ENCODE assay signal across 21 mouse cellular contexts in the genomic region with DNA sequence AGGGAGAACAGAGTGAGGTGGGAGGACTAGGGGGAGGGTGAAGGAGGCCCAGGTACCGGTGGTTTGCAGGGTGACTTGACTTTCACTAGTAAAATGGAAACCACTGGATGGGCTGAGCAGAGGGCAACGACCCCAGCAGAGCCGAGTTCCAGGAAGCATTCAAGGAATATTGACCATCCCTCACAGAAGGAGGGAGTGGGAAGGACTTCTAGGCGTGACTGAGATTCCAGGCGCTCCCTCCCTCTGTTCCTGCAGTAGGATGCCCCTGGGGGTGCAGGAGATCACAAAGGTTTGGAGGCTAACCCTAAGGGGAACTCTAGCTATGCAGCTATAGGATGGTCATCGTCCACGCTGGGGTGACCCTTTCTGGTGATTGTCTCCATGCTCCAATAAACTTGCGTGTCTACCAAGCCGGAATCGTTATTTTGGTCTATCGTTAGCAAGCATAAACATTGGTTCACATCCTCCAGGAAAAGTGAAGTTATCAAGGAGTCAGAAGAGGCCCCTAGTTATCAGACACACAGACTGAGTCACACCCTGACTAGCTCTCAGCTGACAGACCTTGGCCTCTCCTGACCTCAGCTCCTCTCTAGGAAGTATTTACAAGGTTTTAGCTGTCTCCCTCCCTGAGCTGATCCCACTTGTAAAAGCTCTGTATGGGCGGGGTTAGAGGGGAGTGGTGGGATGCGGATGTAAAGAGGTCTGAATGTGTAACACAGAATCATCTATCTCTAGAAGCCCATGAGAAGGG. TPM values are rescaled to one million over a fixed set of nuclear protein-coding genes. Genes with fewer than 3 reads are reported as not detected.
DNase-seq lines count a peak whose midpoint lies in the region; ATAC-seq and TF ChIP-seq lines count a peak whose summit lies in the region.
"Had no signal": no experiment of that assay in that cellular context is flagged by ENCODE, and none has a peak within 500 bp of the region (broad histone marks: within the 10 kb centered on the region; RNA-seq: fewer than 3 reads in every experiment).

No protein-coding gene starts in this region.

- no peak for TF ChIP-seq EP300 in ES-Bruce4 (IDR thresholded peaks at IDR 0.05; ENCODE audit: insufficient read depth, low read depth, low read length)

- DNase-seq in MEL-GATA-1-ER (ENCODE audit: extremely low read depth, low read depth): peak; percentile 41
- peak; percentile 48 for DNase-seq in c-Kit-positive CD71-positive TER-119-negative erythroid progenitor cells, embryonic 14.5 days (ENCODE audit: low read depth)
- no peak for DNase-seq in retina, embryonic 14.5 days (ENCODE audit: low spot score)
- DNase-seq in cerebellum, adult 8-10 months: no peak
- DNase-seq in left cerebral cortex, adult 2 months (ENCODE audit: extremely low spot score in 1 of 2, low spot score in 2 of 2): no peak
- DNase-seq: cerebellum, adult 11-12 months; gastrocnemius, adult 2 months; heart, adult 18-20 months; kidney, adult 18-20 months; kidney, postnatal 14 days; left cerebral cortex, postnatal 4 days; retina, postnatal 1 day had no signal

- no peak overlapping the region for H3K9ac ChIP-seq in ES-Bruce4 (ENCODE audit: low read depth, poor library complexity, severe bottlenecking)
- H3K9ac ChIP-seq in liver, embryonic 15.5 days: no peak overlapping the region
- H3K9ac ChIP-seq: neural tube, embryonic 15.5 days had no signal

- no peaks in the 10 kb centered on the region for H3K27me3 ChIP-seq in ES-Bruce4 (ENCODE audit: control insufficient read depth, insufficient read depth, low read length, poor library complexity, severe bottlenecking)
- H3K27me3 ChIP-seq in liver, embryonic 15.5 days: no peaks in the 10 kb centered on the region
- H3K27me3 ChIP-seq: hindbrain, embryonic 13.5 days; neural tube, embryonic 15.5 days had no signal

- H3K4me2 ChIP-seq in liver, embryonic 15.5 days: peak overlapping the region; percentile 7; the same call in 1 of the 2 replicates
- H3K4me2 ChIP-seq: hindbrain, embryonic 13.5 days; neural tube, embryonic 15.5 days had no signal

- intact Hi-C loops in left cerebral cortex, adult 2 months (cut with DNase I): no loop called here

- 44% methylated on average over 13 of the region's 13 CpGs for WGBS in liver, embryonic 15.5 days (ENCODE audit: insufficient replicate concordance)

- H3K9me3 ChIP-seq in ES-Bruce4 (replicated peaks; ENCODE audit: control insufficient read depth, insufficient read depth, low read length, poor library complexity, severe bottlenecking): no peaks in the 10 kb centered on the region
- no peaks in the 10 kb centered on the region for H3K9me3 ChIP-seq in liver, embryonic 15.5 days (replicated peaks)
- H3K9me3 ChIP-seq: hindbrain, embryonic 13.5 days; midbrain, embryonic 10.5 days; neural tube, embryonic 15.5 days had no signal

- ATAC-seq in liver, embryonic 15.5 days (ENCODE audit: insufficient read depth): no peak
- ATAC-seq: forebrain, embryonic 14.5 days had no signal

- H3K27ac ChIP-seq in ES-Bruce4 (ENCODE audit: insufficient read depth, low read length): peak overlapping the region; percentile 14; the same call in 1 of the 2 replicates
- H3K27ac ChIP-seq in liver, embryonic 15.5 days (replicated peaks): no peak overlapping the region
- H3K27ac ChIP-seq in left cerebral cortex, adult 2 months: no peak overlapping the region
- H3K27ac ChIP-seq: gastrocnemius, adult 2 months; hindbrain, embryonic 13.5 days; midbrain, embryonic 10.5 days; neural tube, embryonic 15.5 days had no signal

- H3K4me1 ChIP-seq in ES-Bruce4 (ENCODE audit: control insufficient read depth, insufficient read depth, low read length): no peaks in the 10 kb centered on the region
- peaks cover 46% of the 10 kb centered on the region for H3K4me1 ChIP-seq in liver, embryonic 15.5 days (replicated peaks)

- H3K36me3 ChIP-seq in ES-Bruce4 (ENCODE audit: control insufficient read depth, insufficient read depth, low read length, poor library complexity, severe bottlenecking): no peaks in the 10 kb centered on the region
- H3K36me3 ChIP-seq in liver, embryonic 15.5 days (replicated peaks): no peaks in the 10 kb centered on the region
- H3K36me3 ChIP-seq: hindbrain, embryonic 13.5 days; midbrain, embryonic 10.5 days; neural tube, embryonic 15.5 days had no signal

- no peak for TF ChIP-seq CTCF in ES-Bruce4 (IDR thresholded peaks at IDR 0.05; ENCODE audit: low read depth, low read length)
- TF ChIP-seq CTCF in left cerebral cortex, adult 2 months (IDR thresholded peaks at IDR 0.05): no peak

- no peak for TF ChIP-seq POLR2A in ES-Bruce4 (IDR thresholded peaks at IDR 0.05; ENCODE audit: insufficient read depth, low read length)

- H3K4me3 ChIP-seq in ES-Bruce4 (ENCODE audit: low read depth, low read length): no peak overlapping the region
- H3K4me3 ChIP-seq in liver, embryonic 15.5 days (replicated peaks): no peak overlapping the region
- H3K4me3 ChIP-seq in left cerebral cortex, adult 2 months: no peak overlapping the region
- H3K4me3 ChIP-seq: gastrocnemius, adult 2 months; hindbrain, embryonic 13.5 days; midbrain, embryonic 10.5 days; neural tube, embryonic 15.5 days had no signal

RNA-seq across cellular contexts. Expression of a gene that starts 2.0 kb away (rescaled TPM):
- 6.5 and 9.1 TPM in 2 replicates for polyA plus RNA-seq in ES-Bruce4 (2011; ENCODE audit: insufficient read depth, insufficient read length, low read depth, missing spikeins)
- polyA plus RNA-seq in liver, embryonic 15.5 days (2015; fragmentation: Nextera tagmentation; extraction: Ambion mirVana): 6.5 and 7.8 TPM in 2 replicates
- total RNA-seq in left cerebral cortex, adult 2 months (2021): 10 to 100 TPM; 11.1 to 11.5 TPM

RNA-seq across cellular contexts. Expression of a gene that starts 34.1 kb away (rescaled TPM):
- 2.0 and 3.1 TPM in 2 replicates for polyA plus RNA-seq in ES-Bruce4 (2011; ENCODE audit: insufficient read depth, insufficient read length, low read depth, missing spikeins)
- 0.17 and 0.20 TPM in 2 replicates for polyA plus RNA-seq in liver, embryonic 15.5 days (2015; fragmentation: Nextera tagmentation; extraction: Ambion mirVana)
- total RNA-seq in left cerebral cortex, adult 2 months (2021): 10 to 100 TPM; 34.3 to 34.8 TPM
- polyA plus RNA-seq: heart, postnatal 0 days had no signal

RNA-seq across cellular contexts. Expression of a gene that starts 35.4 kb away (rescaled TPM):
- not detected in 2 replicates for polyA plus RNA-seq in ES-Bruce4 (2011; ENCODE audit: insufficient read depth, insufficient read length, low read depth, missing spikeins)
- polyA plus RNA-seq in liver, embryonic 15.5 days (2015; fragmentation: Nextera tagmentation; extraction: Ambion mirVana): 675 and 834 TPM in 2 replicates
- total RNA-seq in left cerebral cortex, adult 2 months (2021): 10 to 100 TPM; 69.3 to 76.0 TPM

RNA-seq across cellular contexts. Expression of a gene that starts 39.8 kb away (rescaled TPM):
- not detected in 2 replicates for polyA plus RNA-seq in ES-Bruce4 (2011; ENCODE audit: insufficient read depth, insufficient read length, low read depth, missing spikeins)
- polyA plus RNA-seq in liver, embryonic 15.5 days (2015; fragmentation: Nextera tagmentation; extraction: Ambion mirVana): 0.25 and 0.29 TPM in 2 replicates
- total RNA-seq in left cerebral cortex, adult 2 months (2021): 1 to 10 TPM in 1 of 2 experiments, under 1 TPM in 1; 0.79 to 1.0 TPM
- total RNA-seq: gastrocnemius, adult 2 months; heart, adult 18-20 months had no signal
- polyA plus RNA-seq: heart, postnatal 0 days; midbrain, embryonic 10.5 days; urinary bladder, adult 2 months had no signal

RNA-seq across cellular contexts. Expression of a gene that starts 41.4 kb away (rescaled TPM):
- not detected in 2 replicates for polyA plus RNA-seq in ES-Bruce4 (2011; ENCODE audit: insufficient read depth, insufficient read length, low read depth, missing spikeins)
- polyA plus RNA-seq in liver, embryonic 15.5 days (2015; fragmentation: Nextera tagmentation; extraction: Ambion mirVana): 0.05 TPM in 1 of 2 replicates, not detected in the other
- not detected for total RNA-seq in left cerebral cortex, adult 2 months (2021)
- total RNA-seq: gastrocnemius, adult 2 months; heart, adult 18-20 months; layer of hippocampus, postnatal 10 days; left cerebral cortex, postnatal 4 days had no signal
- polyA plus RNA-seq: forebrain, embryonic 14.5 days; heart, postnatal 0 days; hindbrain, embryonic 13.5 days; midbrain, embryonic 10.5 days; neural tube, embryonic 15.5 days had no signal

Comparison
In these comparisons a context has a peak if more than half of its experiments do, and no peak if none do; other contexts are left out.
1. DNase-seq: peak in MEL-GATA-1-ER (single experiment) and c-Kit-positive CD71-positive TER-119-negative erythroid progenitor cells, embryonic 14.5 days (single experiment); none in retina, embryonic 14.5 days (single experiment), cerebellum, adult 8-10 months (single experiment) and left cerebral cortex, adult 2 months (0 of 2).
2. RNA of a gene that starts 35.4 kb away (polyA plus RNA-seq): 675 to 834 TPM in liver, embryonic 15.5 days; not detected in ES-Bruce4; every median in the first group is over 100 times any median in the second.